Mouse (Mus musculus) spleen, postnatal 36 days (tissue): ENCODE data around the gene Scgb2b19.
"Not testable (repeated sequence)": the region's sequence is repeated elsewhere in the genome, so short reads cannot be mapped to it uniquely, and the experiment has no call there.

Experiments
- DNase-seq, 2 experiments: peaks; one replicate each; pipeline ENCODE4 v3.0.0; 2022; ENCODE audit warnings: low spot score in 2 of 2, mixed read lengths in 1 of 2

The Scgb2b19 gene

GRCm38 (mm10) chr7:33280238-33280637 lies at the start of gene Scgb2b19:
Scgb2b19 (minus strand) TSS chr7:33280338.
- DNase-seq, result not testable (repeated sequence)

- not testable (repeated sequence) for DNase-seq
These were observed 6.9 kb upstream of the Scgb2b19 start, which contains the start of gene Scgb1b19 for GRCm38 (mm10) chr7:33286991-33287390. Scgb1b19 (plus strand) TSS chr7:33287291.
